Mouse (Mus musculus) ES-Bruce4 (cell line): ENCODE measurements at regions not wholly inside any gene's neighbourhood (a gene's known extent, or its start where the extent isn't known, plus 50 kb on each side); places are given as distances from the start of the nearest gene placed in this dataset.

Experiments
- H3K27ac ChIP-seq: 2 replicates; pipeline ENCODE4 v1.5.1; 2012; ENCODE audit warnings: low read length, inconsistent platforms; ENCODE audit not compliant: insufficient read depth
- H3K27me3 ChIP-seq: 2 replicates; pipeline ENCODE4 v1.6.1; 2012; ENCODE audit warnings: mild to moderate bottlenecking, low read length, inconsistent platforms; ENCODE audit not compliant: control insufficient read depth, poor library complexity, insufficient read depth, severe bottlenecking
- H3K36me3 ChIP-seq: 2 replicates; pipeline ENCODE4 v1.6.1; 2012; ENCODE audit warnings: inconsistent platforms, mild to moderate bottlenecking, low read length, moderate library complexity; ENCODE audit not compliant: control insufficient read depth, poor library complexity, insufficient read depth, severe bottlenecking
- H3K4me1 ChIP-seq: one replicate; pipeline ENCODE4 v1.8.1; 2011; ENCODE audit warnings: low read length; ENCODE audit not compliant: control insufficient read depth, insufficient read depth
- H3K4me3 ChIP-seq: 2 replicates; pipeline ENCODE4 v1.5.1; 2011; ENCODE audit warnings: low read depth, mild to moderate bottlenecking, low read length
- H3K9ac ChIP-seq: 2 replicates; pipeline ENCODE4 v1.6.1; 2012; ENCODE audit warnings: low read depth, mild to moderate bottlenecking, inconsistent platforms; ENCODE audit not compliant: poor library complexity, severe bottlenecking
- H3K9me3 ChIP-seq: replicated peaks from 2 replicates; pipeline ENCODE4 v1.6.1; 2012; ENCODE audit warnings: mild to moderate bottlenecking, low read length, inconsistent platforms; ENCODE audit not compliant: control insufficient read depth, poor library complexity, insufficient read depth, severe bottlenecking
- CTCF ChIP-seq: IDR thresholded peaks from one replicate; pipeline ENCODE4 v1.8.1; 2011; ENCODE audit warnings: low read depth, low read length
- EP300 ChIP-seq: IDR thresholded peaks from 2 replicates; pipeline ENCODE4 v1.6.1; 2011; ENCODE audit warnings: low read depth, low read length; ENCODE audit not compliant: insufficient read depth
- POLR2A ChIP-seq: IDR thresholded peaks from one replicate; pipeline ENCODE4 v1.8.1; 2011; ENCODE audit warnings: low read length; ENCODE audit not compliant: insufficient read depth

GRCm38 (mm10) chr2:28336349-28337309, 110.0 kb upstream of the Ppp1r26 start:
- Histone ChIP-seq H3K27ac (no peak overlapping the region), H3K4me3 (no peak overlapping the region), H3K36me3 (no peaks in the 10 kb centered on the region), H3K27me3 (no peaks in the 10 kb centered on the region), H3K9me3 (no peaks in the 10 kb centered on the region), H3K4me1 (no peaks in the 10 kb centered on the region), H3K9ac (no peak overlapping the region)
- TF ChIP-seq CTCF (no peak), EP300 (no peak), POLR2A (no peak)

GRCm38 (mm10) chr2:28337561-28337960, 109.0 kb upstream of the Ppp1r26 start:
- Histone ChIP-seq H3K27ac (no peak overlapping the region), H3K9ac (no peak overlapping the region), H3K9me3 (no peaks in the 10 kb centered on the region), H3K4me1 (no peaks in the 10 kb centered on the region), H3K4me3 (no peak overlapping the region), H3K27me3 (no peaks in the 10 kb centered on the region), H3K36me3 (no peaks in the 10 kb centered on the region)
- TF ChIP-seq POLR2A: no peak
- TF ChIP-seq EP300: no peak
- no peak for TF ChIP-seq CTCF

GRCm38 (mm10) chr2:28341304-28341703, 105.3 kb upstream of the Ppp1r26 start:
- Histone ChIP-seq H3K4me1 (no peaks in the 10 kb centered on the region), H3K27me3 (no peaks in the 10 kb centered on the region), H3K4me3 (no peak overlapping the region), H3K27ac (no peak overlapping the region), H3K9me3 (no peaks in the 10 kb centered on the region), H3K9ac (no peak overlapping the region), H3K36me3 (no peaks in the 10 kb centered on the region)
- TF ChIP-seq EP300 (no peak), POLR2A (no peak)

GRCm38 (mm10) chr2:28348453-28348852, 98.1 kb upstream of the Ppp1r26 start:
- H3K4me3 ChIP-seq: no peak overlapping the region
- H3K4me1 ChIP-seq: no peaks in the 10 kb centered on the region
- no peaks in the 10 kb centered on the region for H3K27me3 ChIP-seq
- H3K27ac ChIP-seq: no peak overlapping the region
- no peaks in the 10 kb centered on the region for H3K9me3 ChIP-seq
- no peak overlapping the region for H3K9ac ChIP-seq
- TF ChIP-seq POLR2A: no peak
- H3K36me3 ChIP-seq: no peaks in the 10 kb centered on the region

GRCm38 (mm10) chr2:28349911-28350310, 96.7 kb upstream of the Ppp1r26 start:
- Histone ChIP-seq H3K9ac (no peak overlapping the region), H3K4me1 (no peaks in the 10 kb centered on the region), H3K4me3 (no peak overlapping the region), H3K27me3 (no peaks in the 10 kb centered on the region), H3K36me3 (no peaks in the 10 kb centered on the region), H3K27ac (no peak overlapping the region), H3K9me3 (no peaks in the 10 kb centered on the region)
- no peak for TF ChIP-seq EP300
- no peak for TF ChIP-seq CTCF
- no peak for TF ChIP-seq POLR2A

GRCm38 (mm10) chr2:28351445-28351844, 95.2 kb upstream of the Ppp1r26 start:
- Histone ChIP-seq H3K9me3 (no peaks in the 10 kb centered on the region), H3K9ac (no peak overlapping the region), H3K4me1 (no peaks in the 10 kb centered on the region), H3K27ac (no peak overlapping the region), H3K36me3 (no peaks in the 10 kb centered on the region), H3K27me3 (no peaks in the 10 kb centered on the region), H3K4me3 (no peak overlapping the region)
- TF ChIP-seq CTCF (no peak), POLR2A (no peak), EP300 (no peak)
